Mouse (Mus musculus) forebrain, embryonic 13.5 days (tissue): ENCODE results near the gene Fam207a. TPM values are rescaled to one million over a fixed set of nuclear protein-coding genes. Genes with fewer than 3 reads are reported as not detected.

Source experiments
- ATAC-seq: fragments of 200-750 bp; cut with Nextera tagmentation; 2 replicates; pipeline ENCODE4 v1.8.0; 2017
- H3K27ac ChIP-seq: fragments of 300-500 bp; sonication (generic); 2 replicates; pipeline ENCODE4 v1.5.1; 2015; ENCODE audit warnings: inconsistent platforms, mild to moderate bottlenecking, moderate library complexity
- H3K27me3 ChIP-seq: fragments of 300-500 bp; sonication (generic); 2 replicates; pipeline ENCODE4 v1.6.1; 2015; ENCODE audit warnings: mild to moderate bottlenecking, inconsistent platforms
- H3K36me3 ChIP-seq: fragments of 300-500 bp; sonication (generic); 2 replicates; pipeline ENCODE4 v1.6.1; 2015; ENCODE audit warnings: mild to moderate bottlenecking, inconsistent platforms; ENCODE audit not compliant: poor library complexity, severe bottlenecking
- H3K4me1 ChIP-seq: fragments of 300-500 bp; sonication (generic); 2 replicates; pipeline ENCODE4 v1.6.1; 2015; ENCODE audit warnings: inconsistent platforms
- H3K4me2 ChIP-seq: fragments of 300-500 bp; sonication (generic); 2 replicates; pipeline ENCODE4 v1.6.1; 2015; ENCODE audit warnings: inconsistent platforms, mild to moderate bottlenecking, moderate library complexity
- H3K4me3 ChIP-seq: fragments of 300-500 bp; sonication (generic); 2 replicates; pipeline ENCODE4 v1.5.1; 2015; ENCODE audit warnings: mild to moderate bottlenecking, inconsistent platforms
- H3K9ac ChIP-seq: fragments of 300-500 bp; sonication (generic); 2 replicates; pipeline ENCODE4 v1.6.1; 2015; ENCODE audit warnings: mild to moderate bottlenecking, inconsistent platforms
- H3K9me3 ChIP-seq: fragments of 300-500 bp; sonication (generic); replicated peaks from 2 replicates; pipeline ENCODE4 v1.6.1; 2016; ENCODE audit warnings: inconsistent platforms
- WGBS: fragments of 180-500 bp; shearing (Covaris S2); methylation state at CpG from one replicate; pipeline ENCODE4 v1.1.7; 2015; 5-methylcytosine and 5-hydroxymethylcytosine counted together
- polyA plus RNA-seq: library from polyadenylated mRNA; unstranded; fragments of >200 nt; fragmentation: Nextera tagmentation; extraction: Ambion mirVana; gene quantifications from 2 replicates; pipeline ENCODE4 v1.2.1, GENCODE M21; 2015

Fam207a gene
- polyA plus RNA-seq, 1 experiment from 2014 or later, result 37.5 TPM

DNA sequence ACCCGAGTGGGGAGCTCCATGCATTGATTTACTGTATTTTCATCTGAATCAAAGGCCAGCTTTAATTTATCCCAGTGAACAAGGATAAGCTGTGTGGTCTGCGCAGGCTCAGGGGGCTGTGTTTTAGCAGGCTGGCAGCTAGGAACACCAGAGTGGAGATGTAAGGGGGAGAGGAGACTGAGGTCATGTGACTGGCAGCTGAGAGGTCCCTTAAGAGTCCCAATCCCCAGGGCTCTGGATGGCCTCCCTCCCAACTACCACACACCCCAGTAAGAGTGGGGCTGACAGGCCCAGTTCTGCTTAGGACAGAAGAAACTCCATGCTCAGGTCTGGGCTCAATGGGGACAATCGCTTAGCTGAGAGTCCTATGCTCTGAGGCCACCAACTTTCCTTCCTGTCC is 29.8 kb downstream of the Fam207a start:
- Histone ChIP-seq H3K4me2 (no peak overlapping the region), H3K4me3 (no peak overlapping the region), H3K27ac (no peak overlapping the region), H3K9me3 (no peaks in the 10 kb centered on the region), H3K9ac (no peak overlapping the region), H3K27me3 (no peaks in the 10 kb centered on the region), H3K4me1 (no peaks in the 10 kb centered on the region), H3K36me3 (peaks cover 50% of the 10 kb centered on the region)
- ATAC-seq, result no peak
- WGBS, result 87% methylated on average over 3 of the region's 3 CpGs

DNA sequence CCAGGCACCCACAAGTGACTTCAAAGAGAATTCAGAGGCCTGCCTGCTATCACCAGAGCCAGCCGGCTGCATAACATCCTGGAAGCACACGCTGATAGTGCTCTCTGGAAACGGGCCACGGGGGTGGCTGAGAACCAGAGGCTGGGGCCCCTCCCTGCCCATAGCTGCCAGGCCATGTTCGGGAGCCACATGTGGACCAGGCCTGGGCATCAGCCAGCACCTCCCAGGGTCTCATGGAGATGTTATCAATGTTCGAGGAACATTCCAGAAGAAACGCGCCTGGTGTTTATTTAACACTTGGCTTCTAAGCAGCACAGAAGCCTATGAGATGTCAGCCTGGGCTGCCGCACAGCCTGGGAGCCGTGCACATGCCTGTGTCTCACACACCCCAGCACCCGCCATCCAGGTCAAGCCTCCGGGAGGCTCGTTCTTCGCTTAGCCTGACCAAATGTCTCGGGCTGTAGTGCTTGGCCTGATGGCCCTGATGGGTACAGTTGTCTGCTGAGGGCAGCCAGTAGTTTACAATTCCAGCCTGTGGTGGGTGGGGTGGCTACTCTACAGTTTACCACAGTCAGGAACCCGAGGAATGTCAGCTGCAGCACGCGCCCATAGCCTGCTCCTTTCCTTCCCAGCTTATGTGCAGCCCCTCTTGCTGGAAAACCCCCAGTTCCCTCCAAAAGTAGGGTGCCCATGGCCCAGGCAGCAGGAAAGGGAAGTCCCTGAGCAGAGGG is 31.2 kb downstream of the Fam207a start:
- H3K4me1 ChIP-seq, result no peaks in the 10 kb centered on the region
- ATAC-seq, result no peak
- H3K27me3 ChIP-seq, result no peaks in the 10 kb centered on the region
- no peak overlapping the region for H3K9ac ChIP-seq
- no peak overlapping the region for H3K27ac ChIP-seq
- WGBS, result 82% methylated on average over 18 of the region's 18 CpGs
- no peak overlapping the region for H3K4me2 ChIP-seq
- H3K9me3 ChIP-seq, result no peaks in the 10 kb centered on the region
- no peak overlapping the region for H3K4me3 ChIP-seq
- H3K36me3 ChIP-seq, result peaks cover 38% of the 10 kb centered on the region

DNA sequence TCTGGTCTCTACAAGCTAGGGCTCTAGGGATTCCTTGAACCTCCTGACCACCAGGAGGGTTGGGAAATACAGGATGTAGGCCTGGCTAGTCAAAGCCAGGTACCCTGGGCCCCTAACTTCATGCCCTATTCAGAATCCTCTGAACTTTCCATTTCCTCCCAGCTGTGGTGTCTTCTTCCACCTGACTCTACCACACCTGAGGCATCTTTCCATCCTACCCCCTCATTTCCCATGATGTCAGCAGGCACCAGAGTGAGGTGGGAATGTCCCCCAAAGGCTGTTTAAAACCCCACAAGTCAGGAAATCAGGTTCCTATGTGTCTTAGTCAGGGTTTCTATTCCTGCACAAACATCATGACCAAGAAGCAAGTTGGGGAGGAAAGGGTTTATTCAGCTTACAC is 33.8 kb downstream of the Fam207a start:
- H3K27me3 ChIP-seq, result no peaks in the 10 kb centered on the region
- no peak overlapping the region for H3K9ac ChIP-seq
- H3K4me2 ChIP-seq, result no peak overlapping the region
- H3K4me1 ChIP-seq, result no peaks in the 10 kb centered on the region
- H3K27ac ChIP-seq, result no peak overlapping the region
- no peaks in the 10 kb centered on the region for H3K9me3 ChIP-seq
- ATAC-seq, result no peak
- H3K4me3 ChIP-seq, result no peak overlapping the region
- H3K36me3 ChIP-seq, result peaks cover 12% of the 10 kb centered on the region

DNA sequence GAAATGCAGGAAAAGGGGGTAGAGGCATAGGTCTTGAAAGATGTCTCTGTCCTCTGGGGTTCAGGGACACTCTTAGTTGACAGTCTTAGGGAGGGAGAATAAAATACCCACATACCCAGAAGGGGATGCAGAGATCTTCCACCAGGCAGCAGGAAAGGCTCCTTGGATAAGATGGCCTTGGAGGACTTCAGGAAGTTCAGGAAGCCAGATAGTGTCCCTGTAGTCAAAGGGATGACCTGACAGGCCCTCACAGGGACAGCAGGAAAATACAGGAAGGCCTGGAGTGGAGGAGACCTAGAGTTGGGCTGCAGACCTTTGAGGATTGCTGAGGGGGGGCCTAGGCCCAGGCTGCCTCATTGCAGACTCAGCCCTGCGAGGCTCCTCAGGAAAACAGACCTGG is 35.6 kb downstream of the Fam207a start:
- Histone ChIP-seq H3K4me1 (no peaks in the 10 kb centered on the region), H3K9ac (no peak overlapping the region), H3K27ac (no peak overlapping the region), H3K4me3 (no peak overlapping the region), H3K9me3 (no peaks in the 10 kb centered on the region), H3K36me3 (no peaks in the 10 kb centered on the region), H3K27me3 (no peaks in the 10 kb centered on the region), H3K4me2 (no peak overlapping the region)
- no peak for ATAC-seq
- WGBS, result 94% methylated on average over 1 of the region's 1 CpGs

DNA sequence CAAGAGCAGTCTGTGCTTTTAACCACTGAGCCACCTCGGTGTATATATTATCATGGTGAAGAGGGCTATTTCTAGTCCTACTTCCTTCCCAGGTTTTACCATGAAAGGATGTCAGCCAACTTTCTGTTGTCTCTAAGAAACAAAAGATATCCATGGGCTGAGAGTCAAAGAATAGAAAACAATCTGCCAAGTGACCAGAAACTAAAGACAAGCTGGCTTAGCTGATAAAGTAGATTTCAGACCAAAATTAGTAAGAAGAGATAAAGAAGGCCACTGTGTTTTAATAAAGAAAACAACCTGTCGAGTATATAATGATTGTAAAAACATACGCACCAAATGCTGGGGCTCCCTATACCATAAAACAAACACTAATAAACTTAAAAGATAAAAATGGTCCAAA is 38.7 kb downstream of the Fam207a start:
- no peak overlapping the region for H3K9ac ChIP-seq
- H3K27me3 ChIP-seq, result no peaks in the 10 kb centered on the region
- no peaks in the 10 kb centered on the region for H3K36me3 ChIP-seq
- H3K4me2 ChIP-seq, result no peak overlapping the region
- H3K27ac ChIP-seq, result no peak overlapping the region
- 89% methylated on average over 3 of the region's 3 CpGs for WGBS
- no peaks in the 10 kb centered on the region for H3K9me3 ChIP-seq
- no peak for ATAC-seq
- H3K4me1 ChIP-seq, result no peaks in the 10 kb centered on the region
- no peak overlapping the region for H3K4me3 ChIP-seq

DNA sequence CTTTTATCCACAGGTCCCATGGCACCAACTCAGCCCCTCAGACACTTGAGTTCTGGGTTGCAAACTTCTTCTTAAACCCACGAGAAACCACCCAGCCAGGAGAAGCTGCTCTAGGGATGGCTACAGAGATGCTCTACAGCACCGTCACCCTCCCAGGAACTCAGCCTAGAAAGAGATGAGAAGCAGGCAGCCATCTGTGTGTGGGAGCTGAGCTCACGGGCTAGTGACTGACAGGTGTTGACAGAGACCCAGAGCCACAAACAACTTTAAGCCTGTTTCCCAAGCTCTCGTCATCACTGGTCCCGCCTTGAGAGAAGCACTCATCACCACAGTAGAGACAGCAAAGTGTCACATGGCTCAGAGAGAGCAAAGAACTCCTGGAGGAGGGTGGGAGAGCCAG is 43.4 kb downstream of the Fam207a start:
- Histone ChIP-seq H3K4me3 (no peak overlapping the region), H3K4me2 (no peak overlapping the region), H3K27me3 (no peaks in the 10 kb centered on the region), H3K36me3 (no peaks in the 10 kb centered on the region), H3K4me1 (no peaks in the 10 kb centered on the region), H3K9ac (no peak overlapping the region), H3K9me3 (no peaks in the 10 kb centered on the region), H3K27ac (no peak overlapping the region)
- WGBS, result 86% methylated on average over 5 of the region's 5 CpGs
- ATAC-seq, result no peak

DNA sequence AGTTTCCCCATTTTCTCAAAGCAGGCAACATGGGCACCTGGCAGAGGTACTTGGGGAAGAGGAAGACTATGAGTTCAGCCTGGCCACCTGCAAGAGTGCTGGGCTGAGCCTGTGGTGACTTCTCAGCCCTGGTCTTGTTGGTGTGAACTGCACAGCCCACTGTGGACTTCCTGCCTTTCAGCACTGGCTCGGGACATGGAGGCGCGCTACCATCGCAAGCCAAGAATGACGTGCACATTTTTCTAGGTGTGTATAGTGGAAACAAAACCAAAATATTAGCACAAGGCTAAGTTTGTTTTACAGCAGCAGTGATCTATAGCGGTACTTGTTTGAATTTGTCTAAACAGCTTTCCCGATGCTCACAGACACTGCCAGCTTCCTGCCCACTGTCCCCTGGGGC is 44.1 kb downstream of the Fam207a start:
- H3K9ac ChIP-seq, result no peak overlapping the region
- no peak for ATAC-seq
- no peak overlapping the region for H3K4me2 ChIP-seq
- no peak overlapping the region for H3K4me3 ChIP-seq
- H3K9me3 ChIP-seq, result no peaks in the 10 kb centered on the region
- 91% methylated on average over 7 of the region's 7 CpGs for WGBS
- H3K27ac ChIP-seq, result no peak overlapping the region
- H3K36me3 ChIP-seq, result no peaks in the 10 kb centered on the region
- no peaks in the 10 kb centered on the region for H3K4me1 ChIP-seq
- no peaks in the 10 kb centered on the region for H3K27me3 ChIP-seq

DNA sequence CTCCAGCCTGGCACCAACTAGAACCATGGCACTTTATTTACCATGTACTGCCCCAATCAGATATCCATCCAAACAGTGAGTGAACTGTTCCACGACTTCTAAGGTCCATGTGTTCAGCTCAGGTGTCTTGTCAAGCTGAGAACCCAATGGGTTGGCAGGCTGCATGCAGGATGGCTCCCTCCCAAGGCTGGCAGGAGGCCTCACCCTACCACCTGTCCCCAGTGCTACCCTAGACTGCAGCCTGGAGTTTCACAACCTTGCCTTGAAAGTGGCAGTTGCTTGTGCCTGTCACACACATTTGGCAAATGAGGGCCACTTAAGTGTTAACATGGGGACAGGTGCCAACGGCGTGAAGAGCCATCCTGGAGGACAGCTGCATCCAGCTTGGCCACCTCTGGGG is 44.8 kb downstream of the Fam207a start:
- Histone ChIP-seq H3K4me3 (no peak overlapping the region), H3K9me3 (no peaks in the 10 kb centered on the region), H3K9ac (no peak overlapping the region), H3K4me2 (no peak overlapping the region), H3K4me1 (no peaks in the 10 kb centered on the region), H3K27me3 (no peaks in the 10 kb centered on the region), H3K36me3 (no peaks in the 10 kb centered on the region), H3K27ac (no peak overlapping the region)
- 84% methylated on average over 3 of the region's 3 CpGs for WGBS
- ATAC-seq, result no peak

DNA sequence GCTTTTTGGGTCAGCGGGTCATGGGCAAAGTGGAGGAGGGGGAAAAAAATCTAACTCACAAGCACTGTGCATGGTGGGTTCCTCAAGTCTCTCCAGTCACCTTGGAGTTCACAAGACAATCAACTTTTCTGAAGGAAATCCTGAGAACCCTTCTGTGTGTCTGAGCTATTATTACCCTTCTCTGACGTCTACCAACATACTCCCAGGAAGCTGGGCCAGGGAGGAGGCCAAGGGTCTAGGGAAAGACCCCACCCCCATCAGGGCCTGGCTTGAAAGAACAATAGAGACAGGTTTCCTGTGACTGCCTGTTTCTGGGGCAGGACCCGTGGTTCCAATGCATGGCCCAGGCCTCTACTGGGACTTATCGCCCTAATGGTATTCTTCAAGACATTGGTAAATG is 46.9 kb downstream of the Fam207a start:
- Histone ChIP-seq H3K9ac (no peak overlapping the region), H3K27me3 (no peaks in the 10 kb centered on the region), H3K27ac (no peak overlapping the region), H3K4me2 (no peak overlapping the region), H3K36me3 (no peaks in the 10 kb centered on the region), H3K9me3 (no peaks in the 10 kb centered on the region), H3K4me3 (no peak overlapping the region), H3K4me1 (no peaks in the 10 kb centered on the region)
- 71% methylated on average over 4 of the region's 4 CpGs for WGBS
- no peak for ATAC-seq

DNA sequence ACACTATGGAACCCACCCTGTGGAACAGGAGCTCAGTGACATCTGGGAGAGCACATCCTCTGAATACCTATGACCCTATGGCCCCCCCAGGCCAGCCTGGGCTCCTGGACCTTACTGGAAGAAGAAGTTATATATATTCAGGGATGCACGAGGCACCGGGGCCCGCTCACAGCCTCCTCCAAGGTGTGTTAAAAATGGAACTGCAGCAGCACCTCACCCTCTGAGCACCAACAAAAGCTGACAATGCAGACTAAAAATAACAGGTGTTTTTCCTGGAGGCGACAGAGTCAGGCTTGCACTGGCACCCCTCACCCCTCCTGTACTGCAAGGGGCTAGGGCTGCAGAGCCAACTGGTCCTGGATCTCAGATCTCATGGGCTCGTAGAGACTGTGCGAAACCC is 48.2 kb downstream of the Fam207a start:
- Histone ChIP-seq H3K4me1 (no peaks in the 10 kb centered on the region), H3K9ac (no peak overlapping the region), H3K36me3 (no peaks in the 10 kb centered on the region), H3K27me3 (no peaks in the 10 kb centered on the region), H3K27ac (no peak overlapping the region), H3K9me3 (no peaks in the 10 kb centered on the region), H3K4me2 (no peak overlapping the region), H3K4me3 (no peak overlapping the region)
- ATAC-seq, result no peak
- 90% methylated on average over 6 of the region's 6 CpGs for WGBS

DNA sequence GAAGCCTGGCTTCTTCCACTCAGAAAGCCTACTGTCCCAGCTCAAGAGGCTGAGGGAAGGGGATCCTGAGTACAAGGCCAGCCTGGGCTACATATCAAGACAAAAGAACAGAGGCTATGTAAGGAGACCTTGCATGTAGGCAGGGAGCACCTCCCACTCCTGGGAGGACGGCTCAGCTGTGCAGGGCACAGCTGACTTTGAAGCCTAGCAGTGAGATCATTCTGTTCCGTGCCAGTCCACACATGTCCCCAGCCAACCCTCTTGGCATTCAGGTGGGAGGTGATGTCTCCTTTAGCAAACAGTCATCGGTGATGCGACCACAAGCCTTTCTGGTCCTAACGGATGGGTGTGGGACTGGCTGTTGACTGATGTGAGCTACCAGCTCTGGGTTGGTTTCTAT is 49.7 kb downstream of the Fam207a start:
- H3K36me3 ChIP-seq, result no peaks in the 10 kb centered on the region
- H3K4me1 ChIP-seq, result no peaks in the 10 kb centered on the region
- H3K4me2 ChIP-seq, result no peak overlapping the region
- no peak overlapping the region for H3K9ac ChIP-seq
- H3K27ac ChIP-seq, result no peak overlapping the region
- no peak for ATAC-seq
- WGBS, result 83% methylated on average over 5 of the region's 5 CpGs
- no peaks in the 10 kb centered on the region for H3K9me3 ChIP-seq
- no peak overlapping the region for H3K4me3 ChIP-seq
- H3K27me3 ChIP-seq, result no peaks in the 10 kb centered on the region

DNA sequence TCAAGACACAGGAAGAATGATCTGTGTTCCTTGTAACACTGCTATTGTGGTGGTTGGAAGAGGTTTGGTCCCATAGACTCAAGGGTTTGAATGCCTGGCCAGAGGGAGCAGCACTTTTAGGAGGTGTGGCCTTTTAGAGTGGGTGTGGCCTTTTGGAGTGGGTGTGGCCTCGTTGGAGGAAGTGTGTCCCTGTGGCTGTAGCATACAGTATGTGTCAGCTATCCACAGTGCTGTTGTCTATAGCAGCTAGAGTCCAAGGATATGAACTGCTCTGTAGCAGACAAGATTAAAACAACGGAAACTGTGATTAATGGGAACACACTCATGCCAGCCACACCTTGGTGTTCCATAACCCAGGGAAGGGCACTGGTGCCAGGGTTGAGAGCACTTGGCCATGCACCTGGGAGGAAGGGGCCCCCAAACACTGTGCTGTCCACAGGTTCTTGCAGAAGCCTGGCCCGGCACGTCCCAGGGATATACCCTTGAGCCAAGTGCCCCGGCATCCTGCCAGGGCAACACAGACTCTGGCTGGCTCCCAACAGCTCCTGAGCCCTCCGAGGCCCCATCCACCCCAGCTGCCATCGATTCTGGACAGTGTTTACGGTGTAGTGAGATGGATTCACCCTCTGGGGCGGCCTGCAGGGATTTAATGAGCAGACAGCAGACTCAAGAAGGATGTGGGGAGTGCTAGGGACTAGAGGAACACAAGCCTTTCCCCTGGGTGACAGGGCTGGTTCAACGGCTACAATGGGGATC is 51.2 kb downstream of the Fam207a start:
- ATAC-seq, result no peak
- Histone ChIP-seq H3K4me3 (no peak overlapping the region), H3K36me3 (no peaks in the 10 kb centered on the region), H3K27ac (no peak overlapping the region), H3K9ac (no peak overlapping the region), H3K9me3 (no peaks in the 10 kb centered on the region), H3K4me2 (no peak overlapping the region), H3K4me1 (no peaks in the 10 kb centered on the region), H3K27me3 (no peaks in the 10 kb centered on the region)
- WGBS, result 74% methylated on average over 10 of the region's 10 CpGs

DNA sequence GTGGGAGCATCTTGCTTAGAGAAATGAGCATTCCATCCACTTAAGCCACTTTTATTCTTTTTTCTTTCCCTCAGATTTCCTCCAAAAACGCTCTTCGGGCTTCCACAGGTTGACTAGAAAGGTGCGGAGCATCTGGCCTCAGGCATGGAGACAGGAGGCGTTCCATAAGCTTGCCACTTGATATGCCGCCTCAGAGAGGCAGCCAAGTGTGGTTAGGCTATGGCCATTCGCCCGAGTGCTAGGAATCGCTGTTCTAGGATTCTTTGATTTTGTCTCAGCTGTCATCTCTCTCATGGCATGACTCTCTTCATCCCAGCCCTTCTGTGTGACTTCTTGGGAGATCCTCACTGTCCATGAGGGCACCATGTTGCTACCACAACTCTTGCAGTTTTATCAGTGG is 54.4 kb downstream of the Fam207a start:
- Histone ChIP-seq H3K4me1 (no peaks in the 10 kb centered on the region), H3K27ac (no peak overlapping the region), H3K4me3 (no peak overlapping the region), H3K9ac (no peak overlapping the region), H3K36me3 (no peaks in the 10 kb centered on the region), H3K9me3 (no peaks in the 10 kb centered on the region), H3K27me3 (no peaks in the 10 kb centered on the region), H3K4me2 (no peak overlapping the region)
- WGBS, result 91% methylated on average over 8 of the region's 8 CpGs
- ATAC-seq, result no peak
